Mouse (Mus musculus) activated CD4-positive, CD25-positive, alpha-beta regulatory T cell, adult 4 months (primary cell): Measurements from ENCODE around the gene Tra2a. TPM values are rescaled to one million over a fixed set of nuclear protein-coding genes. Genes with fewer than 3 reads are reported as not detected.
"Not testable (repeated sequence)": the region's sequence is repeated elsewhere in the genome, so short reads cannot be mapped to it uniquely, and the experiment has no call there.

Experiments
- ATAC-seq: one replicate; pipeline ENCODE4 v1.8.0; 2017
- polyA plus RNA-seq, 2 experiments: library from polyadenylated mRNA; unstranded; fragments of 100-300 nt; shearing (Covaris generic); gene quantifications; one replicate each; pipeline ENCODE4 v1.2.1; 2017

Gene Tra2a
- 10 to 100 TPM; 29.2 to 30.3 TPM for polyA plus RNA-seq

- ATAC-seq: peak; percentile 91
Observed at GRCm38 (mm10) chr6:49263847-49264243, at the start of gene Tra2a. TSS of gene Tra2a (minus strand) at chr6:49264033.

GRCm38 (mm10) chr6:49298286-49298685 is 34.5 kb upstream of the Tra2a start:
- no peak for ATAC-seq

GRCm38 (mm10) chr6:49282122-49282521 is 18.3 kb upstream of the Tra2a start:
- no peak for ATAC-seq

GRCm38 (mm10) chr6:49280942-49281341 is 17.1 kb upstream of the Tra2a start:
- ATAC-seq: no peak

GRCm38 (mm10) chr6:49275296-49275695 is 11.5 kb upstream of the Tra2a start:
- no peak for ATAC-seq

- no peak for ATAC-seq
Observed at GRCm38 (mm10) chr6:49274416-49275091, 10.7 kb upstream of the Tra2a start.

GRCm38 (mm10) chr6:49273934-49274333 is 10.1 kb upstream of the Tra2a start:
- no peak for ATAC-seq

- ATAC-seq: no peak
Observed at GRCm38 (mm10) chr6:49272863-49273262, 9.0 kb upstream of the Tra2a start.

- no peak for ATAC-seq
Observed at GRCm38 (mm10) chr6:49271815-49272214, 8.0 kb upstream of the Tra2a start.

GRCm38 (mm10) chr6:49269923-49270322 is 6.1 kb upstream of the Tra2a start:
- ATAC-seq: no peak

- peak; percentile 52 for ATAC-seq
Observed at GRCm38 (mm10) chr6:49269200-49269599, 5.4 kb upstream of the Tra2a start.

- ATAC-seq: no peak
Observed at GRCm38 (mm10) chr6:49267686-49268085, 3.9 kb upstream of the Tra2a start.

GRCm38 (mm10) chr6:49265207-49265606 is 1.4 kb upstream of the Tra2a start:
- ATAC-seq: not testable (repeated sequence)

- ATAC-seq: not testable (repeated sequence)
Observed at GRCm38 (mm10) chr6:49264446-49264845, 613 bp upstream of the Tra2a start.

GRCm38 (mm10) chr6:49263081-49263846 is 569 bp downstream of the Tra2a start:
- ATAC-seq: peak; percentile 49

- ATAC-seq: no peak
Observed at GRCm38 (mm10) chr6:49262421-49262820, 1.4 kb downstream of the Tra2a start.

GRCm38 (mm10) chr6:49259711-49260110 is 4.1 kb downstream of the Tra2a start:
- no peak for ATAC-seq

GRCm38 (mm10) chr6:49257880-49258279 is 6.0 kb downstream of the Tra2a start:
- no peak for ATAC-seq

- ATAC-seq: no peak
Observed at GRCm38 (mm10) chr6:49252207-49252606, 11.6 kb downstream of the Tra2a start.

- no peak for ATAC-seq
Observed at GRCm38 (mm10) chr6:49251199-49251598, 12.6 kb downstream of the Tra2a start.

GRCm38 (mm10) chr6:49247246-49247645 is 16.6 kb downstream of the Tra2a start:
- no peak for ATAC-seq

GRCm38 (mm10) chr6:49242331-49242730 is 21.5 kb downstream of the Tra2a start:
- ATAC-seq: no peak

- no peak for ATAC-seq
Observed at GRCm38 (mm10) chr6:49241562-49241961, 22.3 kb downstream of the Tra2a start.

- peak; percentile 100 for ATAC-seq
Observed at GRCm38 (mm10) chr6:49236331-49236730, 27.5 kb downstream of the Tra2a start.
